Mouse (Mus musculus): ENCODE results near the gene Mgat5b.
A peak's percentile ranks its signal among the peaks of the same experiment; 100 is the strongest.

DNA sequence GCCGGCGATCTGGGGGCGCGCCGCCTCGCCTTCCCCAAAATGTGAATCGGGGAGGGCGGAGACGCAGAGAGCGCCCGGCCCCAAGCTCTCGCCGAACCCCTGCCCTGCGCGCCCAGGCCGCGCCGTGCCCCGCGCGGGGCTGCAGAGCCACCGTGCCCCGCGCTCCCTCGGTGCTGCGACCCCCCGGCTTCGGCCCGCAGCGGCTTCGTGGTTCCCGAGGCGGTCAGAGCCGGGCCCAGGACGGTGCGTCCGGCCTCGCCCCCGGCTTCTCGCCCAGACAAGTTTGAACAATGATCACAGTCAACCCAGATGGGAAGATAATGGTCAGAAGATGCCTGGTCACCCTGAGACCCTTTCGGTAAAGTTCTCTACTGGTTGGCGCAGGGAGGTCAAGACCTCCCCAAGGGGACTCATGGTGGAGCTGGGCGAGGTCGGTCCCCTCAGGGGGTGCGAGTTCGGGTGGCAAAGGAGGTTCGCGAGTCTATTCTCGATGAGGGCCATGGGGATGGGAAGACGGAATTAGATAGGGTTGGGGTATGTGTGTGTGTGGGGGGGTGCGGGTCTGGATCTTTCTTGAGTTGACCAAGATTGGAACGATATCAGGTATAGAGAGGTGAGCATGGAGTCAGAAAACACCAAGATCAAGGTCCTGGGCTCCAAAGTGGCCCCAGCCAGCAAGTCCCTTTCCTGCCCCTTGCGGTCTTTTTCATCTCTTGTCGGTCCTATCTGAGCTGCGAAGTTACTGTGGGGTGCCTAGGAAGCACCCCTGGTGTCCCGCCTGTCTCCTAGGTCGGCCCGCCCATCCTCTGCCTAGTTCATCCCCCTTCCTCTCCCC is 740 bp downstream of the Mgat5b start:
- TF ChIP-seq CTCF (IDR thresholded peaks at IDR 0.05; ENCODE audit: borderline replicate concordance, control insufficient read depth, extremely low read depth, insufficient read depth, low read length, poor library complexity) (0 out of 2 replicates have a peak, but pooled peaks have one; percentile 10), POLR2A (IDR thresholded peaks at IDR 0.05; ENCODE audit: control insufficient read depth, extremely low read depth, insufficient read depth, low read length, poor library complexity) (no peak)
